ENCODE assay signal across 20 mouse cellular contexts in the genomic region with DNA sequence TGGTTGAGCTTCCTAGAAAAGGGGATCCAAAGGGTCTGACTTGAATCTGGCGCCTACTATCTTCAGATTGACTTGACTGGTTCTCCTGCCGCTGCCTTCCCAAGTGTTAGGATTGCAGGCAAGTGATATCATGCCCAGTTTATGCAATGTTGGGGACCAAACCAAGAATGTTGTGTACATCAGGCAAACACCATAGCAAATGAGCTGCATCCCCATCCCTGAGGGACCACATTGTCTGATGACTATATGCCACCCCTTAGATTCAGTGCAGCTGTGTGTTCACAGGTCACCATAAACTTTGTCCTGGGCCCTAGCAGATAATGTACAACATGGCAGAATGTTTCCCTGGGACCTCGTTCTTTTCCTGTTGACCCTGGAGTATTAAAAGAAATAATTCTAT. TPM values are rescaled to one million over a fixed set of nuclear protein-coding genes. Genes with fewer than 3 reads are reported as not detected.
DNase-seq lines count a peak whose midpoint lies in the region; ATAC-seq lines count a peak whose summit lies in the region.
"Had no signal": no experiment of that assay in that cellular context is flagged by ENCODE, and none has a peak within 500 bp of the region (broad histone marks: within the 10 kb centered on the region; RNA-seq: fewer than 3 reads in every experiment).

No protein-coding gene starts in this region.

- DNase-seq in hindbrain, embryonic 11.5 days (ENCODE audit: low spot score) = peak; percentile 28
- DNase-seq in hindbrain, embryonic 10.5 days (ENCODE audit: low spot score) = no peak
- DNase-seq in embryonic facial prominence, embryonic 10.5 days (ENCODE audit: low spot score) = peak; percentile 23
- DNase-seq in cerebellum, postnatal 36 days = no peak
- DNase-seq in right cerebral cortex, adult 2 months (ENCODE audit: low spot score in 2 of 2) = no peak
- DNase-seq in gastrocnemius, postnatal 4 days (ENCODE audit: low spot score in 2 of 2) = no peak
- DNase-seq: cerebellum, postnatal 14 days; gastrocnemius, postnatal 10 days; heart, postnatal 14 days; kidney, adult 2 months; kidney, postnatal 25 days; left cerebral cortex, postnatal 4 days; lung, postnatal 14 days had no signal

- ATAC-seq in hindbrain, embryonic 11.5 days (ENCODE audit: low FRiP score) = no peak
- no peak for ATAC-seq in forebrain, embryonic 16.5 days
- 0 out of 2 replicates have a peak, but pooled peaks have one; percentile 15 for ATAC-seq in midbrain, embryonic 13.5 days

- H3K9ac ChIP-seq in hindbrain, embryonic 11.5 days (ENCODE audit: low read depth, low read length) = no peak overlapping the region
- H3K9ac ChIP-seq in forebrain, embryonic 16.5 days (replicated peaks; ENCODE audit: low read depth, low read length) = no peak overlapping the region
- no peak overlapping the region for H3K9ac ChIP-seq in midbrain, embryonic 13.5 days (replicated peaks)
- H3K9ac ChIP-seq: embryonic facial prominence, embryonic 15.5 days; liver, embryonic 15.5 days had no signal

- peaks cover 2% of the 10 kb centered on the region; the same call in 1 of the 2 replicates for H3K4me1 ChIP-seq in hindbrain, embryonic 11.5 days (replicated peaks; ENCODE audit: control insufficient read depth, insufficient read depth, low read length)
- H3K4me1 ChIP-seq in hindbrain, embryonic 10.5 days (replicated peaks) = peaks cover 22% of the 10 kb centered on the region
- H3K4me1 ChIP-seq in embryonic facial prominence, embryonic 10.5 days = peaks cover 22% of the 10 kb centered on the region
- H3K4me1 ChIP-seq in forebrain, embryonic 16.5 days (replicated peaks; ENCODE audit: control insufficient read depth, insufficient read depth, low read length) = peaks cover 30% of the 10 kb centered on the region
- H3K4me1 ChIP-seq in midbrain, embryonic 13.5 days (replicated peaks) = peaks cover 39% of the 10 kb centered on the region
- H3K4me1 ChIP-seq: heart, embryonic 10.5 days; liver, embryonic 15.5 days had no signal

- H3K36me3 ChIP-seq in hindbrain, embryonic 11.5 days (ENCODE audit: control insufficient read depth, insufficient read depth, low read length) = no peaks in the 10 kb centered on the region
- peaks cover 51% of the 10 kb centered on the region for H3K36me3 ChIP-seq in hindbrain, embryonic 10.5 days
- H3K36me3 ChIP-seq in embryonic facial prominence, embryonic 10.5 days (replicated peaks) = peaks cover 55% of the 10 kb centered on the region
- H3K36me3 ChIP-seq in forebrain, embryonic 16.5 days (ENCODE audit: control insufficient read depth, insufficient read depth) = peaks cover 9% of the 10 kb centered on the region
- peaks cover 15% of the 10 kb centered on the region for H3K36me3 ChIP-seq in midbrain, embryonic 13.5 days
- H3K36me3 ChIP-seq: embryonic facial prominence, embryonic 15.5 days; heart, embryonic 10.5 days; liver, embryonic 15.5 days had no signal

- H3K4me3 ChIP-seq in hindbrain, embryonic 11.5 days (ENCODE audit: low read depth, low read length) = no peak overlapping the region
- H3K4me3 ChIP-seq in hindbrain, embryonic 10.5 days = no peak overlapping the region
- H3K4me3 ChIP-seq in embryonic facial prominence, embryonic 10.5 days = no peak overlapping the region
- no peak overlapping the region; the same call in 1 of the 2 replicates for H3K4me3 ChIP-seq in forebrain, embryonic 16.5 days (replicated peaks; ENCODE audit: low read length)
- H3K4me3 ChIP-seq in midbrain, embryonic 13.5 days (replicated peaks) = no peak overlapping the region
- H3K4me3 ChIP-seq: embryonic facial prominence, embryonic 15.5 days; heart, embryonic 10.5 days; liver, embryonic 15.5 days had no signal

- WGBS in hindbrain, embryonic 11.5 days = 94% methylated on average over 3 of the region's 3 CpGs
- 92% methylated on average over 3 of the region's 3 CpGs for WGBS in hindbrain, embryonic 10.5 days
- WGBS in embryonic facial prominence, embryonic 10.5 days = 92% methylated on average over 3 of the region's 3 CpGs
- WGBS in forebrain, embryonic 16.5 days = 84% methylated on average over 3 of the region's 3 CpGs
- WGBS in midbrain, embryonic 13.5 days = 84% methylated on average over 3 of the region's 3 CpGs

- H3K9me3 ChIP-seq in hindbrain, embryonic 11.5 days (ENCODE audit: control insufficient read depth, low read length) = no peaks in the 10 kb centered on the region
- H3K9me3 ChIP-seq in hindbrain, embryonic 10.5 days = no peaks in the 10 kb centered on the region
- H3K9me3 ChIP-seq in embryonic facial prominence, embryonic 10.5 days = no peaks in the 10 kb centered on the region
- no peaks in the 10 kb centered on the region for H3K9me3 ChIP-seq in forebrain, embryonic 16.5 days (ENCODE audit: control insufficient read depth, low read length)
- H3K9me3 ChIP-seq in midbrain, embryonic 13.5 days = no peaks in the 10 kb centered on the region
- H3K9me3 ChIP-seq: embryonic facial prominence, embryonic 15.5 days; heart, embryonic 10.5 days; liver, embryonic 15.5 days had no signal

- H3K4me2 ChIP-seq in hindbrain, embryonic 11.5 days (replicated peaks; ENCODE audit: low read depth, low read length) = no peak overlapping the region
- peak overlapping the region; percentile 34 for H3K4me2 ChIP-seq in forebrain, embryonic 16.5 days (ENCODE audit: low read length)
- no peak overlapping the region; the same call in 1 of the 2 replicates for H3K4me2 ChIP-seq in midbrain, embryonic 13.5 days (replicated peaks)
- H3K4me2 ChIP-seq: embryonic facial prominence, embryonic 15.5 days; liver, embryonic 15.5 days had no signal

- peak overlapping the region; percentile 39; the same call in 1 of the 2 replicates for H3K27ac ChIP-seq in hindbrain, embryonic 11.5 days (ENCODE audit: low read depth, low read length)
- no peak overlapping the region for H3K27ac ChIP-seq in hindbrain, embryonic 10.5 days
- no peak overlapping the region for H3K27ac ChIP-seq in embryonic facial prominence, embryonic 10.5 days (replicated peaks)
- peak overlapping the region; percentile 68 for H3K27ac ChIP-seq in forebrain, embryonic 16.5 days (ENCODE audit: low read length)
- H3K27ac ChIP-seq in midbrain, embryonic 13.5 days = peak overlapping the region; percentile 65
- H3K27ac ChIP-seq: embryonic facial prominence, embryonic 15.5 days; heart, embryonic 10.5 days; liver, embryonic 15.5 days had no signal

- no peaks in the 10 kb centered on the region for H3K27me3 ChIP-seq in hindbrain, embryonic 11.5 days (ENCODE audit: control insufficient read depth, insufficient read depth, low read length)
- no peaks in the 10 kb centered on the region for H3K27me3 ChIP-seq in hindbrain, embryonic 10.5 days (ENCODE audit: insufficient read depth, poor library complexity, severe bottlenecking)
- H3K27me3 ChIP-seq in embryonic facial prominence, embryonic 10.5 days (replicated peaks; ENCODE audit: low read depth, poor library complexity, severe bottlenecking) = no peaks in the 10 kb centered on the region
- H3K27me3 ChIP-seq in forebrain, embryonic 16.5 days (replicated peaks; ENCODE audit: control insufficient read depth, insufficient read depth, low read length) = no peaks in the 10 kb centered on the region
- no peaks in the 10 kb centered on the region for H3K27me3 ChIP-seq in midbrain, embryonic 13.5 days
- H3K27me3 ChIP-seq: embryonic facial prominence, embryonic 15.5 days had no signal

RNA-seq across cellular contexts. Expression of a gene that starts 8.8 kb away (rescaled TPM):
- polyA plus RNA-seq in hindbrain, embryonic 11.5 days (2014; fragmentation: Nextera tagmentation; extraction: Ambion mirVana) = 728 and 786 TPM in 2 replicates
- polyA plus RNA-seq in hindbrain, embryonic 10.5 days (2016; fragmentation: Nextera tagmentation; extraction: Ambion mirVana) = 295 and 388 TPM in 2 replicates
- polyA plus RNA-seq in embryonic facial prominence, embryonic 10.5 days (2016; fragmentation: Nextera tagmentation; extraction: Ambion mirVana) = 300 and 318 TPM in 2 replicates
- polyA plus RNA-seq in forebrain, embryonic 16.5 days (2015; fragmentation: Nextera tagmentation; extraction: Ambion mirVana) = 949 and 1,162 TPM in 2 replicates
- polyA plus RNA-seq in midbrain, embryonic 13.5 days (2015; fragmentation: Nextera tagmentation; extraction: Ambion mirVana) = 748 and 776 TPM in 2 replicates
- total RNA-seq in gastrocnemius, postnatal 4 days (2021) = 10 to 100 TPM; 10.6 to 12.0 TPM
- total RNA-seq: megakaryocyte-erythroid progenitor cell, adult 5-6 weeks; neutrophil, adult 5-6 weeks had no signal

Comparison
In these comparisons a context has a peak if more than half of its experiments do, and no peak if none do; other contexts are left out.
1. DNase-seq: peak in hindbrain, embryonic 11.5 days (single experiment) and embryonic facial prominence, embryonic 10.5 days (single experiment); none in hindbrain, embryonic 10.5 days (single experiment), cerebellum, postnatal 36 days (0 of 2), right cerebral cortex, adult 2 months (0 of 2) and gastrocnemius, postnatal 4 days (0 of 2).
2. H3K27ac ChIP-seq: peak in hindbrain, embryonic 11.5 days (single experiment), forebrain, embryonic 16.5 days (single experiment) and midbrain, embryonic 13.5 days (single experiment); none in hindbrain, embryonic 10.5 days (single experiment) and embryonic facial prominence, embryonic 10.5 days (single experiment).